Mouse (Mus musculus): ENCODE results near the gene Kmt5c. TPM values are rescaled to one million over a fixed set of nuclear protein-coding genes. Genes with fewer than 3 reads are reported as not detected.

Gene Kmt5c
- 49.2 TPM for polyA plus RNA-seq (2014; fragmentation: Illumina TruSeq; extraction: RNeasy Lipid Tissue Mini Kit (QIAGEN cat#74804); ENCODE audit: low read depth, low replicate concordance)

DNA sequence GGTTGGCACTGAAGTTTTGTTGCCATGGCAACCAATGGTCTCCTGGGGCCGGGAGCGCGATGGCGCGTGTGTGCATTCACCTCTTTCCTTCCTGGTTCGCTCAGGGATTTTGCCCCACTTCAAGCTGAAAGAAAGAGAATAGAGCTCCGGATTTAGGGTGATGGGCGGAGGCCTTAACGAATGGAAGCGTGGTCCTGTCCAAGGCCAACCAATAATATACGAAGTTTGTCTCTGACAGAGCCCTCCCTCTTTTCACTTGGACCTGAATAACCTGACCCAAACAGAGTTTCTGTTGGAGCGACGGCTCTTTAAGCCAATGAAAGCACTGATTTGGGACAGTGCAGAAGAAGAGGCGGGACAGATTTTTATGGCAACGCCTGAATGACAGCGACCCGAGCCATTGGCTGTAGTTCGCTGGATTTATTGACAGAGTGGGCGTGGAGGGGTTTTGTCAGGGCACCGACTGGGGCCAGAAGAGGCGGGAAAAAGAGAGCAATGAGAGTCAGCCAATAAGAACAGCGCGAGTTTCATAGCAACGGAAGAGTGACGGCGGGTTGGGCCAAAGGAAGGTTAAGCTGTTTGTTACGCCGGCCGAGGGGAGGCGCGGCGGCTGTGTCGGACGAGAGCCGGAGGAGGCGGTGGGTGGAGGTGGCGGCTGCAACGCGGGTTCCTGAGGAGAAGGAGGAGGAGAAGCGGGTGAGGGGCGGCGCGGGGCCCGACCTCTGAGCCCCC is at the start of gene Kmt5c:
Gene Kmt5c, plus strand, starts transcription at position 572 of the 732 bp plus-strand sequence.

GRCm38 (mm10) chr7:4690387-4690786 is 49.5 kb upstream of the Kmt5c start, which contains the start of gene Brsk1:
TSS of gene Brsk1 (plus strand) at chr7:4690604.

GRCm38 (mm10) chr7:4725169-4725568 is 14.7 kb upstream of the Kmt5c start, which contains the start of gene Tmem150b:
TSS of gene Tmem150b (minus strand) at chr7:4725249.

GRCm38 (mm10) chr7:4752821-4753570 is 13.1 kb downstream of the Kmt5c start, which contains the start of gene Cox6b2:
TSS of gene Cox6b2 (minus strand) at chr7:4753094.

DNA sequence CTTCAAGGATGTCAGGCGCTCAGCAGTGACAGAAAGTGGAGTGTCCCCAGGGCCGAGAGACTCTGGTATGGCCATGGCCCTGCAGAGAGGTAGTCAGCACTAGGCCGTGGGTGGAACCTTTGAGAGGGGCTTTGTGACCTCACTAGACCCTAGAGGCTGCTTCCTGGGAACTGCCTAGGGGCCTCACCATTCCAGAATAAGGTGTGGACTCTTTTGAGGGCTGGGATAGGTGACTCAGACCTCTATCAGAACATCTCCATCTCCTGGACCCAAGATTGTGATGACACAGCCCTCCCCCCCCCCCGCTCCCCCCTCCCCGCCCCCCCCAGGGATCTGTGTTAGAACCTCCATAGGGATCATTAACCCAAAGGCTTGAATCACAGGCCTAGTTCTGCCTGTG is 31.3 kb downstream of the Kmt5c start, which contains the start of gene Fam71e2:
Gene Fam71e2, minus strand, starts transcription at position 101 of the 400 bp plus-strand sequence.

GRCm38 (mm10) chr7:4782759-4783158 is 42.8 kb downstream of the Kmt5c start, which contains the start of the genes Il11 and Tmem190:
TSS of gene Il11 (minus strand) at chr7:4782859.
TSS of gene Tmem190 (plus strand) at chr7:4782937.

GRCm38 (mm10) chr7:4789436-4789935 is 49.6 kb downstream of the Kmt5c start, which contains the start of gene Tmem238:
TSS of gene Tmem238 (minus strand) at chr7:4789656.

DNA sequence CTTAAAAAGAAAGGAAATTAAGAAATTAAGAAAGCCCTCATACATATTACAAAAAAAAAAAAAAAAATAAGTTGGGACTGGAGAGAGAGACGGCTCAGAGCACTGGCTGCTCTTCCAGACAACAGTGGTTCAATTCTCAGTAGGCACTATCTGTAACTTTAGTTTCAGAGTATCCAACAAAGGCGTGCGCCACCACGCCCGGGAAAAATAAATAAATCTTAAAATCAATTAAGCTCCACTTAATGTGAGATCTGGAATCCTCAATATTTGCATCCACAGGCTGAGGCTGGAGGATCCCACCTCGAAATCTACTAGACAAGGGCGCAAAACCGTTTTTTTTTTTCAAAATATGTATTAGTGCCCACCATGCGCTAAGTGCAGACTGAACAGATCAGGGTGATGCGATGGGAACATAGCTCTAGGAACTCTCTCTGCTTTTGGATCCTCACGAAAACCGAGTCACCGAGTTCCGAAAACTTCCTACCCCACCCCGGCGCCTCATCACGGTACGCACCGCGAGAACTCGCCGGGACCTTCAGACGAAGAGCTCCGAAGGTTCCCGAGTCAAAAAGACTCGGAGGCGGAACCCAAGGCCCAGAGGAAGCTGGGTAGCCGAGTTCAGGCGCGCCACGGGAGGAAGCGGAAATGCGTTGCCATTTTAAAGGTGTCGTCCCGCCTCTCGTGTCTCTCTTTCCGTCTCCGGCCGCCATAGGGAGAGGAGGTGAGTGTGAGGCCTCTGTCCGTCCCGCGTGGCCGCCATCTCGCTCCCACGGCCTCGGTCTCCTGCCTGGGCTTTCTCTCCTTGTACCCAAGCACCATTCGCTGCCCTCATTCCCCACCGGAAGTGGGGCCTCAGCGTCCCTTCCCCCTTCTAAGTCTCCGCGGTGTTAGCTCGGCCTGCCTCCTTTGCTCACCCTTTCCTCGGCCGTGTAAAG is 52.6 kb downstream of the Kmt5c start, which contains the start of gene Rpl28:
Gene Rpl28, plus strand, starts transcription at position 597 of the 935 bp plus-strand sequence.

Other genes starting within 250 kb of the Kmt5c start
- 100 TPM for gene Ppp1r12c, start 238.4 kb upstream of the Kmt5c start, polyA plus RNA-seq (2014; fragmentation: Illumina TruSeq; extraction: RNeasy Lipid Tissue Mini Kit (QIAGEN cat#74804); ENCODE audit: low read depth, low replicate concordance)
- 19.6 TPM for gene Tnnt1, start 223.7 kb upstream of the Kmt5c start, polyA plus RNA-seq (2014; fragmentation: Illumina TruSeq; extraction: RNeasy Lipid Tissue Mini Kit (QIAGEN cat#74804); ENCODE audit: low read depth, low replicate concordance)
- 4.8 TPM for gene Tnni3, start 215.9 kb upstream of the Kmt5c start, polyA plus RNA-seq (2014; fragmentation: Illumina TruSeq; extraction: RNeasy Lipid Tissue Mini Kit (QIAGEN cat#74804); ENCODE audit: low read depth, low replicate concordance)
- gene Dnaaf3, start 207.7 kb upstream of the Kmt5c start, polyA plus RNA-seq (2014; fragmentation: Illumina TruSeq; extraction: RNeasy Lipid Tissue Mini Kit (QIAGEN cat#74804); ENCODE audit: low read depth, low replicate concordance), result 4.6 TPM
- gene Syt5, start 192.6 kb upstream of the Kmt5c start, polyA plus RNA-seq (2014; fragmentation: Illumina TruSeq; extraction: RNeasy Lipid Tissue Mini Kit (QIAGEN cat#74804); ENCODE audit: low read depth, low replicate concordance), result 0.65 TPM
- not detected for gene Ptprh, start 136.1 kb upstream of the Kmt5c start, polyA plus RNA-seq (2014; fragmentation: Illumina TruSeq; extraction: RNeasy Lipid Tissue Mini Kit (QIAGEN cat#74804); ENCODE audit: low read depth, low replicate concordance)
- gene Tmem86b, start 108.7 kb upstream of the Kmt5c start, polyA plus RNA-seq (2014; fragmentation: Illumina TruSeq; extraction: RNeasy Lipid Tissue Mini Kit (QIAGEN cat#74804); ENCODE audit: low read depth, low replicate concordance), result 8.1 TPM
- gene Ppp6r1, start 81.1 kb upstream of the Kmt5c start, polyA plus RNA-seq (2014; fragmentation: Illumina TruSeq; extraction: RNeasy Lipid Tissue Mini Kit (QIAGEN cat#74804); ENCODE audit: low read depth, low replicate concordance), result 72.5 TPM
- gene Hspbp1, start 55.0 kb upstream of the Kmt5c start, polyA plus RNA-seq (2014; fragmentation: Illumina TruSeq; extraction: RNeasy Lipid Tissue Mini Kit (QIAGEN cat#74804); ENCODE audit: low read depth, low replicate concordance), result 25.7 TPM
- gene Brsk1, start 49.5 kb upstream of the Kmt5c start, polyA plus RNA-seq (2014; fragmentation: Illumina TruSeq; extraction: RNeasy Lipid Tissue Mini Kit (QIAGEN cat#74804); ENCODE audit: low read depth, low replicate concordance), result 3.5 TPM
- gene Tmem150b, start 14.9 kb upstream of the Kmt5c start, polyA plus RNA-seq (2014; fragmentation: Illumina TruSeq; extraction: RNeasy Lipid Tissue Mini Kit (QIAGEN cat#74804); ENCODE audit: low read depth, low replicate concordance), result 0.60 TPM
- gene Cox6b2, start 13.0 kb downstream of the Kmt5c start, polyA plus RNA-seq (2014; fragmentation: Illumina TruSeq; extraction: RNeasy Lipid Tissue Mini Kit (QIAGEN cat#74804); ENCODE audit: low read depth, low replicate concordance), result 28.9 TPM
- gene Fam71e2, start 31.2 kb downstream of the Kmt5c start, polyA plus RNA-seq (2014; fragmentation: Illumina TruSeq; extraction: RNeasy Lipid Tissue Mini Kit (QIAGEN cat#74804); ENCODE audit: low read depth, low replicate concordance), result 3.3 TPM
- gene Il11, start 42.7 kb downstream of the Kmt5c start, polyA plus RNA-seq (2014; fragmentation: Illumina TruSeq; extraction: RNeasy Lipid Tissue Mini Kit (QIAGEN cat#74804); ENCODE audit: low read depth, low replicate concordance), result 0.32 TPM
- gene Tmem190, start 42.8 kb downstream of the Kmt5c start, polyA plus RNA-seq (2014; fragmentation: Illumina TruSeq; extraction: RNeasy Lipid Tissue Mini Kit (QIAGEN cat#74804); ENCODE audit: low read depth, low replicate concordance), result 2.2 TPM
- gene Tmem238, start 49.5 kb downstream of the Kmt5c start, polyA plus RNA-seq (2014; fragmentation: Illumina TruSeq; extraction: RNeasy Lipid Tissue Mini Kit (QIAGEN cat#74804); ENCODE audit: low read depth, low replicate concordance), result 6.7 TPM
- gene Rpl28, start 52.8 kb downstream of the Kmt5c start, polyA plus RNA-seq (2014; fragmentation: Illumina TruSeq; extraction: RNeasy Lipid Tissue Mini Kit (QIAGEN cat#74804); ENCODE audit: low read depth, low replicate concordance), result 632 TPM
- 108 TPM for gene Ube2s, start 72.5 kb downstream of the Kmt5c start, polyA plus RNA-seq (2014; fragmentation: Illumina TruSeq; extraction: RNeasy Lipid Tissue Mini Kit (QIAGEN cat#74804); ENCODE audit: low read depth, low replicate concordance)
- 1.9 TPM for gene Shisa7, start 104.6 kb downstream of the Kmt5c start, polyA plus RNA-seq (2014; fragmentation: Illumina TruSeq; extraction: RNeasy Lipid Tissue Mini Kit (QIAGEN cat#74804); ENCODE audit: low read depth, low replicate concordance)
- gene Isoc2b, start 130.1 kb downstream of the Kmt5c start, polyA plus RNA-seq (2014; fragmentation: Illumina TruSeq; extraction: RNeasy Lipid Tissue Mini Kit (QIAGEN cat#74804); ENCODE audit: low read depth, low replicate concordance), result 29.3 TPM
- 35.3 TPM for gene Isoc2a, start 137.0 kb downstream of the Kmt5c start, polyA plus RNA-seq (2014; fragmentation: Illumina TruSeq; extraction: RNeasy Lipid Tissue Mini Kit (QIAGEN cat#74804); ENCODE audit: low read depth, low replicate concordance)
- not detected for gene Gm36210, start 166.4 kb downstream of the Kmt5c start, polyA plus RNA-seq (2014; fragmentation: Illumina TruSeq; extraction: RNeasy Lipid Tissue Mini Kit (QIAGEN cat#74804); ENCODE audit: low read depth, low replicate concordance)
- 6.5 TPM for gene Zfp628, start 175.1 kb downstream of the Kmt5c start, polyA plus RNA-seq (2014; fragmentation: Illumina TruSeq; extraction: RNeasy Lipid Tissue Mini Kit (QIAGEN cat#74804); ENCODE audit: low read depth, low replicate concordance)
- 5.1 TPM for gene Nat14, start 181.9 kb downstream of the Kmt5c start, polyA plus RNA-seq (2014; fragmentation: Illumina TruSeq; extraction: RNeasy Lipid Tissue Mini Kit (QIAGEN cat#74804); ENCODE audit: low read depth, low replicate concordance)
- 12.2 TPM for gene Ssc5d, start 185.7 kb downstream of the Kmt5c start, polyA plus RNA-seq (2014; fragmentation: Illumina TruSeq; extraction: RNeasy Lipid Tissue Mini Kit (QIAGEN cat#74804); ENCODE audit: low read depth, low replicate concordance)
- gene Sbk2, start 224.3 kb downstream of the Kmt5c start, polyA plus RNA-seq (2014; fragmentation: Illumina TruSeq; extraction: RNeasy Lipid Tissue Mini Kit (QIAGEN cat#74804); ENCODE audit: low read depth, low replicate concordance), result 1.8 TPM
- gene Sbk3, start 231.1 kb downstream of the Kmt5c start, polyA plus RNA-seq (2014; fragmentation: Illumina TruSeq; extraction: RNeasy Lipid Tissue Mini Kit (QIAGEN cat#74804); ENCODE audit: low read depth, low replicate concordance), result 0.24 TPM